32 mouse cellular contexts compared by ENCODE assay signal in genomic region chr13:24538012-24538411, GRCm38 (mm10). TPM values are rescaled to one million over a fixed set of nuclear protein-coding genes. Genes with fewer than 3 reads are reported as not detected.
DNase-seq lines count a peak whose midpoint lies in the region; ATAC-seq and TF ChIP-seq lines count a peak whose summit lies in the region.
"Had no signal": no experiment of that assay in that cellular context is flagged by ENCODE, and none has a peak within 500 bp of the region (broad histone marks: within the 10 kb centered on the region; RNA-seq: fewer than 3 reads in every experiment).

No protein-coding gene starts in this region.

- H3K36me3 ChIP-seq in intestine, postnatal 0 days (ENCODE audit: control insufficient read depth, insufficient read depth): no peaks in the 10 kb centered on the region
- no peaks in the 10 kb centered on the region for H3K36me3 ChIP-seq in intestine, embryonic 16.5 days (ENCODE audit: control insufficient read depth, insufficient read depth, low read length)
- no peaks in the 10 kb centered on the region for H3K36me3 ChIP-seq in testis, adult 2 months (ENCODE audit: control insufficient read depth, insufficient read depth, low read length)
- peaks cover 0 to 10% of the 10 kb centered on the region in 2 experiments; a peak in 2 of 4 replicates for H3K36me3 ChIP-seq in MEL (ENCODE audit: control insufficient read depth in 1 of 2, insufficient read depth in 2 of 2, low read length in 2 of 2)
- H3K36me3 ChIP-seq in hindbrain, embryonic 16.5 days (ENCODE audit: control insufficient read depth, insufficient read depth, low read length): no peaks in the 10 kb centered on the region
- H3K36me3 ChIP-seq: embryonic facial prominence, embryonic 13.5 days; forebrain, embryonic 12.5 days; heart, embryonic 10.5 days; intestine, embryonic 15.5 days; kidney, embryonic 15.5 days; limb, embryonic 15.5 days; lung, embryonic 15.5 days; neural tube, embryonic 12.5 days had no signal

- H3K79me2 ChIP-seq in MEL (ENCODE audit: control insufficient read depth, insufficient read depth, low read length, poor library complexity): 0 out of 2 replicates have a peak, but pooled peaks cover 2% of the 10 kb centered on the region

- no peaks in the 10 kb centered on the region for H3K27me3 ChIP-seq in intestine, postnatal 0 days (replicated peaks; ENCODE audit: control insufficient read depth, insufficient read depth, low read length)
- H3K27me3 ChIP-seq in intestine, embryonic 16.5 days (replicated peaks; ENCODE audit: control insufficient read depth, insufficient read depth, low read length): no peaks in the 10 kb centered on the region
- H3K27me3 ChIP-seq in testis, adult 2 months (ENCODE audit: control insufficient read depth, insufficient read depth, low read length): no peaks in the 10 kb centered on the region
- H3K27me3 ChIP-seq in MEL (ENCODE audit: control insufficient read depth in 1 of 2, insufficient read depth in 2 of 2, low read length in 2 of 2): no peaks in the 10 kb centered on the region
- H3K27me3 ChIP-seq in hindbrain, embryonic 16.5 days (replicated peaks; ENCODE audit: control insufficient read depth, insufficient read depth, low read length): no peaks in the 10 kb centered on the region
- H3K27me3 ChIP-seq: embryonic facial prominence, embryonic 13.5 days; forebrain, embryonic 12.5 days; intestine, embryonic 15.5 days; kidney, embryonic 15.5 days; limb, embryonic 15.5 days; lung, embryonic 15.5 days; neural tube, embryonic 12.5 days; Patski had no signal

- no peak overlapping the region for H3K4me2 ChIP-seq in intestine, postnatal 0 days (replicated peaks; ENCODE audit: low read depth)
- H3K4me2 ChIP-seq in intestine, embryonic 16.5 days (ENCODE audit: low read depth, low read length): no peak overlapping the region
- no peak overlapping the region for H3K4me2 ChIP-seq in hindbrain, embryonic 16.5 days (ENCODE audit: low read length)
- H3K4me2 ChIP-seq: embryonic facial prominence, embryonic 13.5 days; forebrain, embryonic 12.5 days; hindbrain, embryonic 14.5 days; intestine, embryonic 15.5 days; kidney, embryonic 15.5 days; limb, embryonic 15.5 days; lung, embryonic 15.5 days; neural tube, embryonic 12.5 days had no signal

- no peaks in the 10 kb centered on the region for H3K4me1 ChIP-seq in intestine, postnatal 0 days (replicated peaks; ENCODE audit: control insufficient read depth, insufficient read depth, low read length)
- H3K4me1 ChIP-seq in intestine, embryonic 16.5 days (ENCODE audit: control insufficient read depth, insufficient read depth, low read length): no peaks in the 10 kb centered on the region
- H3K4me1 ChIP-seq in testis, adult 2 months (ENCODE audit: control insufficient read depth, insufficient read depth, low read length): no peaks in the 10 kb centered on the region
- no peaks in the 10 kb centered on the region for H3K4me1 ChIP-seq in MEL (ENCODE audit: control insufficient read depth in 1 of 2, insufficient read depth in 2 of 2, low read length in 2 of 2)
- no peaks in the 10 kb centered on the region for H3K4me1 ChIP-seq in hindbrain, embryonic 16.5 days (ENCODE audit: control insufficient read depth, insufficient read depth, low read depth, low read length)
- H3K4me1 ChIP-seq: embryonic facial prominence, embryonic 13.5 days; forebrain, embryonic 12.5 days; intestine, embryonic 15.5 days; kidney, embryonic 15.5 days; limb, embryonic 15.5 days; lung, embryonic 15.5 days; neural tube, embryonic 12.5 days had no signal

- no peak overlapping the region for H3K4me3 ChIP-seq in intestine, postnatal 0 days (ENCODE audit: low read depth, low read length)
- H3K4me3 ChIP-seq in intestine, embryonic 16.5 days (ENCODE audit: low read length): no peak overlapping the region
- H3K4me3 ChIP-seq in testis, adult 2 months (ENCODE audit: control insufficient read depth, low read depth, low read length): no peak overlapping the region
- H3K4me3 ChIP-seq in MEL (ENCODE audit: control insufficient read depth in 1 of 2, insufficient read depth in 1 of 2, low read depth in 2 of 2, low read length in 2 of 2): no peak overlapping the region
- H3K4me3 ChIP-seq in hindbrain, embryonic 16.5 days (ENCODE audit: low read length): no peak overlapping the region
- H3K4me3 ChIP-seq: embryonic facial prominence, embryonic 13.5 days; erythroblast, embryonic 14.5 days; forebrain, embryonic 12.5 days; gastrocnemius, adult 2 months; heart, embryonic 10.5 days; intestine, embryonic 15.5 days; kidney, embryonic 15.5 days; left cerebral cortex, adult 2 months; limb, embryonic 15.5 days; lung, embryonic 15.5 days; neural tube, embryonic 12.5 days had no signal

- no peak overlapping the region for H3K9ac ChIP-seq in intestine, postnatal 0 days (ENCODE audit: low read depth, low read length)
- no peak overlapping the region for H3K9ac ChIP-seq in intestine, embryonic 16.5 days (ENCODE audit: low read depth, low read length)
- H3K9ac ChIP-seq in MEL (ENCODE audit: control insufficient read depth, low read depth, low read length, poor library complexity, severe bottlenecking): no peak overlapping the region
- H3K9ac ChIP-seq in hindbrain, embryonic 16.5 days (ENCODE audit: low read depth, low read length): no peak overlapping the region
- H3K9ac ChIP-seq: embryonic facial prominence, embryonic 13.5 days; forebrain, embryonic 12.5 days; hindbrain, embryonic 14.5 days; intestine, embryonic 15.5 days; kidney, embryonic 15.5 days; limb, embryonic 15.5 days; lung, embryonic 15.5 days; neural tube, embryonic 12.5 days had no signal

- no peak for DNase-seq in testis, postnatal 10 days (ENCODE audit: low spot score)
- no peak for DNase-seq in MEL (ENCODE audit: low read depth, low spot score)
- DNase-seq in embryo, embryonic 9.5 days (ENCODE audit: extremely low spot score): no peak
- DNase-seq: adrenal gland, adult 8-10 months; B cell, adult 2 months; cerebellum, adult 2 months; cerebellum, postnatal 25 days; gastrocnemius, adult 2 months; heart, postnatal 4 days; kidney, postnatal 4 days; left cerebral cortex, postnatal 4 days; lung, postnatal 4 days; midbrain, embryonic 14.5 days; right cerebral cortex, postnatal 14 days; thymus, postnatal 14 days had no signal

- 83% methylated on average over 2 of the region's 2 CpGs for WGBS in intestine, postnatal 0 days
- 86% methylated on average over 2 of the region's 2 CpGs for WGBS in intestine, embryonic 16.5 days
- 94% methylated on average over 2 of the region's 2 CpGs for WGBS in hindbrain, embryonic 16.5 days

- TF ChIP-seq POLR2A in testis, adult 2 months (IDR thresholded peaks at IDR 0.05; ENCODE audit: control insufficient read depth, low read depth, low read length): no peak
- TF ChIP-seq POLR2A in MEL (IDR thresholded peaks at IDR 0.05; ENCODE audit: control insufficient read depth in 1 of 2, insufficient read depth in 1 of 2, low read depth in 1 of 2, low read length in 2 of 2, poor library complexity in 1 of 2): no peak

- no peaks in the 10 kb centered on the region for H3K9me3 ChIP-seq in intestine, postnatal 0 days (ENCODE audit: control insufficient read depth)
- H3K9me3 ChIP-seq in intestine, embryonic 16.5 days (ENCODE audit: control insufficient read depth, low read length): no peaks in the 10 kb centered on the region
- H3K9me3 ChIP-seq in MEL (replicated peaks; ENCODE audit: insufficient read depth, low read length): no peaks in the 10 kb centered on the region
- H3K9me3 ChIP-seq in hindbrain, embryonic 16.5 days (ENCODE audit: control insufficient read depth, low read length): no peaks in the 10 kb centered on the region
- H3K9me3 ChIP-seq: embryonic facial prominence, embryonic 13.5 days; forebrain, embryonic 12.5 days; heart, embryonic 10.5 days; intestine, embryonic 15.5 days; kidney, embryonic 15.5 days; limb, embryonic 15.5 days; lung, embryonic 15.5 days; neural tube, embryonic 12.5 days had no signal

- no peak overlapping the region for H3K27ac ChIP-seq in intestine, postnatal 0 days (ENCODE audit: low read depth, low read length)
- no peak overlapping the region for H3K27ac ChIP-seq in intestine, embryonic 16.5 days (ENCODE audit: low read length)
- no peak overlapping the region for H3K27ac ChIP-seq in testis, adult 2 months (ENCODE audit: control insufficient read depth, insufficient read depth, low read depth, low read length)
- H3K27ac ChIP-seq in MEL (ENCODE audit: control insufficient read depth, low read depth, low read length): no peak overlapping the region
- H3K27ac ChIP-seq in hindbrain, embryonic 16.5 days (ENCODE audit: low read depth, low read length): no peak overlapping the region
- H3K27ac ChIP-seq: embryonic facial prominence, embryonic 13.5 days; forebrain, embryonic 12.5 days; gastrocnemius, adult 2 months; hindbrain, embryonic 14.5 days; intestine, embryonic 15.5 days; kidney, embryonic 15.5 days; left cerebral cortex, adult 2 months; limb, embryonic 15.5 days; lung, embryonic 15.5 days; neural tube, embryonic 12.5 days had no signal

- ATAC-seq in intestine, postnatal 0 days: no peak
- no peak for ATAC-seq in intestine, embryonic 16.5 days
- ATAC-seq in hindbrain, embryonic 16.5 days: no peak
- ATAC-seq: activated CD4-positive, CD25-positive, alpha-beta regulatory T cell, adult 4 months; intestine, embryonic 15.5 days; Patski had no signal

- TF ChIP-seq RAD21 in MEL (IDR thresholded peaks at IDR 0.05; ENCODE audit: low read depth, low read length): no peak

- TF ChIP-seq CTCF in intestine, postnatal 0 days (IDR thresholded peaks at IDR 0.05; ENCODE audit: low read depth): peak; percentile 24; the same call in 1 of the 2 replicates
- peak; percentile 39; the same call in 1 of the 2 replicates for TF ChIP-seq CTCF in testis, adult 2 months (IDR thresholded peaks at IDR 0.05; ENCODE audit: control insufficient read depth, insufficient read depth, insufficient replicate concordance, low read depth, low read length)
- TF ChIP-seq CTCF in MEL (IDR thresholded peaks at IDR 0.05 in 2 of 3, conservative IDR thresholded peaks at IDR 0.05 in 1 of 3; ENCODE audit: control insufficient read depth in 1 of 3, insufficient read depth in 1 of 3, low read depth in 2 of 3, low read length in 3 of 3, poor library complexity in 1 of 3, severe bottlenecking in 1 of 3): peak in 2 of 3 experiments; percentile 11 to 31; a peak in 2 of 6 replicates

- no peak for TF ChIP-seq EP300 in MEL (IDR thresholded peaks at IDR 0.05; ENCODE audit: low read depth in 1 of 2, low read length in 2 of 2)

TF ChIP-seq in MEL, 35 proteins besides CTCF, POLR2A, EP300 and RAD21 (continues in another document):
- TF ChIP-seq TCF12 (IDR thresholded peaks at IDR 0.05; ENCODE audit: low read depth, low read length) (no peak), ZC3H11A (IDR thresholded peaks at IDR 0.05; ENCODE audit: low read depth, low read length) (no peak), MAX (IDR thresholded peaks at IDR 0.05; ENCODE audit: low read length) (no peak)

RNA-seq across cellular contexts. Expression of gene Ripor2, which starts 44.0 kb away (rescaled TPM):
- 0.70 and 0.80 TPM in 2 replicates for polyA plus RNA-seq in intestine, postnatal 0 days (2015; fragmentation: Nextera tagmentation; extraction: Ambion mirVana)
- 1.5 and 1.7 TPM in 2 replicates for polyA plus RNA-seq in intestine, embryonic 16.5 days (2015; fragmentation: Nextera tagmentation; extraction: Ambion mirVana)
- 1.9 and 2.1 TPM in 2 replicates for polyA plus RNA-seq in testis, adult 2 months (2012; rRNA removed)
- total RNA-seq in MEL (2012; rRNA removed): 13.5 and 13.9 TPM in 2 replicates
- 10 to 100 TPM in 1 of 2 experiments, not detected in 1; 18.5 TPM for polyA plus RNA-seq in MEL (2012; ENCODE audit: insufficient read depth in 1 of 2, insufficient read length in 2 of 2, low read depth in 1 of 2, low replicate concordance in 2 of 2, missing spikeins in 1 of 2)
- 19.1 and 22.8 TPM in 2 replicates for polyA plus RNA-seq in hindbrain, embryonic 16.5 days (2015; fragmentation: Nextera tagmentation; extraction: Ambion mirVana)
